In genomic region chr9:48898551-48898950, GRCm38 (mm10) we compare ENCODE assay signal across 9 mouse cellular contexts. TPM values are rescaled to one million over a fixed set of nuclear protein-coding genes. Genes with fewer than 3 reads are reported as not detected.
DNase-seq lines count a peak whose midpoint lies in the region; ATAC-seq lines count a peak whose summit lies in the region.
"Had no signal": no experiment of that assay in that cellular context is flagged by ENCODE, and none has a peak within 500 bp of the region (broad histone marks: within the 10 kb centered on the region; RNA-seq: fewer than 3 reads in every experiment).

No protein-coding gene starts in this region.

- no peak overlapping the region for H3K4me2 ChIP-seq in kidney, embryonic 14.5 days (replicated peaks; ENCODE audit: low read depth, low read length)
- no peak overlapping the region for H3K4me2 ChIP-seq in midbrain, embryonic 11.5 days
- H3K4me2 ChIP-seq: heart, embryonic 13.5 days had no signal

- H3K4me1 ChIP-seq in kidney, embryonic 14.5 days (ENCODE audit: control insufficient read depth, insufficient read depth, low read length): no peaks in the 10 kb centered on the region
- peaks cover 21% of the 10 kb centered on the region for H3K4me1 ChIP-seq in midbrain, embryonic 11.5 days (ENCODE audit: control insufficient read depth, insufficient read depth, low read length)
- H3K4me1 ChIP-seq: heart, embryonic 13.5 days had no signal

- H3K9ac ChIP-seq in kidney, embryonic 14.5 days (ENCODE audit: low read depth, low read length): no peak overlapping the region
- H3K9ac ChIP-seq in midbrain, embryonic 11.5 days (ENCODE audit: low read length): no peak overlapping the region
- H3K9ac ChIP-seq: heart, embryonic 13.5 days; liver, embryonic 14.5 days had no signal

- peak; percentile 9 for DNase-seq in kidney, adult 9 months
- peak; percentile 15 for DNase-seq in MEL-GATA-1-ER (ENCODE audit: extremely low read depth, low read depth)
- DNase-seq in c-Kit-positive CD71-negative TER-119-negative erythroid progenitor cells, embryonic 14.5 days (ENCODE audit: low read depth): peak; percentile 29
- no peak for DNase-seq in midbrain, embryonic 11.5 days (ENCODE audit: low spot score, missing footprints)

- H3K9me3 ChIP-seq in kidney, embryonic 14.5 days (ENCODE audit: control insufficient read depth, low read length): no peaks in the 10 kb centered on the region
- H3K9me3 ChIP-seq in midbrain, embryonic 11.5 days (ENCODE audit: control insufficient read depth, low read length): no peaks in the 10 kb centered on the region
- H3K9me3 ChIP-seq: heart, embryonic 13.5 days had no signal

- no peak overlapping the region for H3K27ac ChIP-seq in kidney, embryonic 14.5 days (ENCODE audit: low read depth, low read length)
- H3K27ac ChIP-seq in midbrain, embryonic 11.5 days (ENCODE audit: low read depth, low read length): no peak overlapping the region
- H3K27ac ChIP-seq: heart, embryonic 13.5 days; liver, embryonic 14.5 days had no signal

- 16% methylated on average over 8 of the region's 8 CpGs for WGBS in kidney, embryonic 14.5 days
- WGBS in midbrain, embryonic 11.5 days: 41% methylated on average over 8 of the region's 8 CpGs

- peaks cover 10% of the 10 kb centered on the region; the same call in 1 of the 2 replicates for H3K27me3 ChIP-seq in kidney, embryonic 14.5 days (ENCODE audit: control insufficient read depth, insufficient read depth, low read length)
- H3K27me3 ChIP-seq in midbrain, embryonic 11.5 days (ENCODE audit: control insufficient read depth, insufficient read depth, low read length): no peaks in the 10 kb centered on the region

- ATAC-seq in kidney, embryonic 14.5 days (ENCODE audit: low FRiP score, low TSS enrichment): no peak
- ATAC-seq in megakaryocyte progenitor cell, adult 5-6 weeks (replicated peaks; ENCODE audit: poor library complexity): 0 out of 2 replicates have a peak, but pooled peaks have one; percentile 39
- ATAC-seq in midbrain, embryonic 11.5 days (ENCODE audit: low FRiP score): no peak
- ATAC-seq in megakaryocyte-erythroid progenitor cell, adult 5-6 weeks (replicated peaks; ENCODE audit: low FRiP score, low TSS enrichment, poor library complexity, severe bottlenecking): no peak

- H3K36me3 ChIP-seq in kidney, embryonic 14.5 days (ENCODE audit: control insufficient read depth, insufficient read depth, low read length): no peaks in the 10 kb centered on the region
- no peaks in the 10 kb centered on the region for H3K36me3 ChIP-seq in midbrain, embryonic 11.5 days (ENCODE audit: control insufficient read depth, insufficient read depth, low read length)
- H3K36me3 ChIP-seq: heart, embryonic 13.5 days had no signal

- no peak overlapping the region for H3K4me3 ChIP-seq in kidney, embryonic 14.5 days (ENCODE audit: low read length)
- H3K4me3 ChIP-seq in midbrain, embryonic 11.5 days (ENCODE audit: low read depth, low read length): no peak overlapping the region
- H3K4me3 ChIP-seq: heart, embryonic 13.5 days had no signal

RNA-seq across cellular contexts. Expression of gene Htr3a, which starts 12.3 kb away (rescaled TPM):
- polyA plus RNA-seq in kidney, embryonic 14.5 days (2014; fragmentation: Nextera tagmentation; extraction: Ambion mirVana): 0.45 and 0.54 TPM in 2 replicates
- not detected in 2 replicates for total RNA-seq in megakaryocyte progenitor cell, adult 5-6 weeks (2015)
- total RNA-seq in megakaryocyte progenitor cell, adult 5-6 weeks (2017): not detected in 2 replicates
- polyA plus RNA-seq in midbrain, embryonic 11.5 days (2014; fragmentation: Nextera tagmentation; extraction: Ambion mirVana): 0.11 and 0.19 TPM in 2 replicates
- total RNA-seq in megakaryocyte-erythroid progenitor cell, adult 5-6 weeks (2014; fragmentation: Nextera tagmentation): not detected in 2 replicates
- total RNA-seq in megakaryocyte-erythroid progenitor cell, adult 5-6 weeks (2017): not detected in 2 replicates
- polyA plus RNA-seq: liver, embryonic 14.5 days had no signal
